Mouse (Mus musculus) heart, postnatal 25 days (tissue): ENCODE measurements at regions not wholly inside any gene's neighbourhood (a gene's known extent, or its start where the extent isn't known, plus 50 kb on each side); places are given as distances from the start of the nearest gene placed in this dataset.

ENCODE experiments used
- DNase-seq: peaks from one replicate; pipeline ENCODE4 v3.0.0; 2022; ENCODE audit warnings: low spot score
- intact Hi-C: fragments of 180-260 bp; cut with DNase I; formaldehyde crosslinking; loops from one replicate; pipeline ENCODE4 v1.15.1; 2025

DNA sequence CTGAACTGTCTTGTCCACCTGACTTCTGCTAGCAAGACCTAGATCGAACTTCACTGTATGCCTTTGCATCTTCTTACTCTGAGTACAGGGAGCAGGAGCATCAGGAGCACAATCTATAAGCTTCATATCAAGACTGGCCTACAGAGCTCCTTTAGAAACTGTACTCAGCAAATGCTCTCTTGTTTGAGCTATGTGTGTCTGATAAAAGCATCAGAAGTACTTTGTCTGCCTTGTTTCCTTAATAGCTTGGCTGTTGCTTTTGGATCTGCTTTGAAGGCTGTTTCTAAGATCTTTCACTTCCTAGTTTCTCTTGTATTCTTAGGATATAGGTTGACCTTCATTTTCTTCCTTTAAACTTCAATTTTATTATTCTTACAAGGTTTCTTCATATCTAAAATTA is 175.3 kb upstream of the Cypt12 start:
- intact Hi-C loops, result no loop called here
- DNase-seq, result no peak

DNA sequence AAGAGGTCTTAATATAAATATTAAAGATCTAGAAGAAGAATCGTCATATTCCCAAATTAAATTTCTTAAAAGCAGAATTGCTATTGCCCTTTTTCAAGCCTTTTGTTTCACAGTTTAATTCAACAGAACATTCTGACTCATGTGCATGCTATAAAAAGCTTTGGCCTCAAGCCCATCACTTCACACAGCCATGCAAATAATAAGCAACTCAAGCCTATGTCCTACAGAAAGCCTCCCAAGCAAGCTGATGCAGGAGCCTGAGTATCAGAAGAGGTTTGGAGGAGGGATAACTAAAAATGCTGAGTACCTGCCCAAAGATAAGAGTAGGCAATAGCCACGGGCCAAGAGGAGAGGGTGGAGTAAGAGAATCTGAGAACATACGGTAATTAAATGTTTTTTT is 169.1 kb upstream of the Cypt12 start:
- intact Hi-C loops, result no loop called here
- DNase-seq, result no peak

GRCm38 (mm10) chr3:17784076-17784475 is 164.1 kb upstream of the Cypt12 start:
- no peak for DNase-seq
- intact Hi-C loops, result no loop called here

DNA sequence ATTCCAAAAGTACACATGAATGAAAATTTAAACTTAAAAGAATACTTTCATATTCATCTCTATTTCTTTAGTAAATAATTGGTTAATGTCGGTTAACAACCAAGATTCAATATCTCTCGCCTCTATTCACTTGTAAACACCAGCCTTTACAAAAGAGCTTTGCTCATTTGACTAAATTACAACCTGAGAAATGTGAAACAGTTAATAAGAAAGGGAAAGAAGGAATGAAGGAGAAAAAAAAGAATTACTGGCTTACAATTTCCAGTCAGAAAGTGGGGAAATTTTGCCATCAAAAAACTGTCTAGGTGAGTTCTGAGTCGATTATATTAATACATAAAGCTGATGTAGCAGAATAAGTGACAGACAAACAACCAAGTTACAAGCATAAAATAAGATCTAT is 163.6 kb upstream of the Cypt12 start:
- intact Hi-C loops, result no loop called here
- DNase-seq, result no peak

GRCm38 (mm10) chr3:17785106-17786022 is 162.8 kb upstream of the Cypt12 start:
- intact Hi-C loops, result no loop called here
- no peak for DNase-seq

DNA sequence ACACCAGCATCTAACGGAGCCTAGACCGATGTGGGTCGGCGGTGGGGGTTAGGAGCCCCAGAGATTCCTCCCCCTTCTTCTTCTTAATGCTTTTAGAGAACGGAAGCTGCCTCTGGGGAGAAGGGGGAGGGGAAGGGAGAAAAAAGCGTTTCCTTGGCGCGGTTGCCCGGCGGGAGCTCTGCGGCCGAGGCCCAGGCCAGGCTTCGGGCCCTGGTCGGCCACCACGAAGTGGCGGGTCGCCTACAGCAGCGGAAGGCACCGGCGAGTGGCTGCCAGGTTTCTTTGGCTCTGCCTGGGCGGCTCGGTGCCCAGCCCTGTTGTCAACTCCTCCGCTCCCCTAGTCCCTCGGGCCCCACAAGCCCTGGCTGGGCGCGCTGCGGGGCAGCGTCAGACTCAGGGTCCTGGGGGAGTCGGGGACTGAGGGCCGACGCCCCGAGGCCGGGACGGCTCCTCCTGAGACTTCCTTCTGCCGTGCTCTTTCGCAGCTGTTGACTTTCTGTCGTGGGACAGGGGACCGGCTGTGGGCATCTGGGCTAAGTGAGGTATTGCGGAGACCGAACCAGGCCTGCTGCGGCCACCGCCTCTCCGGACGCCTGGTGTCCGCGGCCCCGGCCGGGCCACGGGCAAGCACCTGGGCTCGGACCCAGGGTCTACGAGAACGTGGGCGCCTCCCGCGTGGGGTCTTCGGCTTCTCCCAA is 162.0 kb upstream of the Cypt12 start:
- intact Hi-C loops, result no loop called here
- DNase-seq, result no peak

- DNase-seq, result no peak
- intact Hi-C loops, result no loop called here
Observed at GRCm38 (mm10) chr3:17786721-17787442, 161.3 kb upstream of the Cypt12 start.

GRCm38 (mm10) chr3:17787443-17788333 is 160.5 kb upstream of the Cypt12 start:
- intact Hi-C loops, result no loop called here
- DNase-seq, result no peak

GRCm38 (mm10) chr3:17788334-17788720 is 159.9 kb upstream of the Cypt12 start:
- intact Hi-C loops, result no loop called here
- no peak for DNase-seq

GRCm38 (mm10) chr3:17788778-17789299 is 159.4 kb upstream of the Cypt12 start:
- intact Hi-C loops, result no loop called here
- no peak for DNase-seq

DNA sequence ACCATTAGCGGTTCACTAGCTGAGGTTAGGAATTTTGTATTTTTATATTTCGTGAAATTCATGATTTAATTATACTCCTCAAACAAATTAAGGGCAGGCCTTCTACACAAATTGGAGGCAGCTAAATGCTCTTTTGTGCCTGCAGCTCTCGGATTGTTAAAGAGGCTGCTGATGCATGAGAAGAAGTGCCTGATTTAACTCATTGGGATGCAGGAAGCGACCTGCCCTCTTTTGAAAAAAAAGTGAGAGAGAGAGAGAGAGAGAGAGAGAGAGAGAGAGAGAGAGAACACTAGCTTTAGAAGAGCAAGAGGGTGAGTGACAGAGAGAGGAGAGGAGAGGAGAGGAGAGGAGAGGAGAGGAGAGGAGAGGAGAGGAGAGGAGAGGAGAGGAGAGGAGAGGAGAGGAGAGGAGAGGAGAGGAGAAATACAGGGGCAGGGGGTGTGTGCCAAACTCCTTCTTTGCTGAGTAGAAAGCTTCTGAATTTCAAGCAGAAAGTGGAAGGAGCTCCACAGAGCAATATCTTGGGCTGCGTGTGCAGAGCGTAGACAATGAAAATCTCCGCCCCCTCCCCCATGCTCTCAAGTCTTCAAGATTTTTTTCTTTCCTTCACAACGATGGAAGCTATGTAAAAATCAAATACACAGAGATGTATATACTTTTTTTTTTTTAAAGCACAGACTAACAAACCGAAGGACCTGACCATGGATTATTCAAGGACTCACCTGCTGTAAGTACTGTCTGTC is 158.6 kb upstream of the Cypt12 start:
- DNase-seq, result no peak
- intact Hi-C loops, result no loop called here

GRCm38 (mm10) chr3:17790331-17790730 is 157.9 kb upstream of the Cypt12 start:
- intact Hi-C loops, result no loop called here
- no peak for DNase-seq

DNA sequence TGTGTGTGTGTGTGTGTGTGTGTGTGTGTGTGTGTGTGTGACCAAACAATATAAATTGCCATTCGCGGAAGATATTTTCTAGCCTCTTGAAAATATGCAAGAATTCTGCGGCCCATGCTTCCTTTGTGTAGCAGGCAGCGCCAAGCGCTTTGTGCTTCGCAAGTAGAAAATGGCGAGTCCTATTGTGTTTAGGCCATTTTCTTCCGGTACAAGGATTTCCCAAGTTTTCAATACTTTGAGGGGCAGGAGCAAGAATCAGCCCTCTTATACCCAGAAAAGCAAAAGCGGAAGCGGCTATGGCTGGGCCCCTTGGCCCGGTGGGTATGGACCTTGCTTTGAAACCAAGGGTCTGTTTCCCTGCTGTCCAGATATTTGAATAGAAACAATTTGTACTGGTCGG is 157.4 kb upstream of the Cypt12 start:
- no peak for DNase-seq
- intact Hi-C loops, result no loop called here

GRCm38 (mm10) chr3:17791381-17792320 is 156.6 kb upstream of the Cypt12 start:
- intact Hi-C loops, result no loop called here

GRCm38 (mm10) chr3:17792537-17793039 is 155.6 kb upstream of the Cypt12 start:
- intact Hi-C loops, result no loop called here
- no peak for DNase-seq

More at GRCm38 (mm10) chr3:17791381-17792320, 156.6 kb upstream of the Cypt12 start:
- DNase-seq, result no peak

- no peak for DNase-seq
- intact Hi-C loops, result no loop called here
Observed at GRCm38 (mm10) chr3:17793646-17794250, 154.5 kb upstream of the Cypt12 start.
